Mouse (Mus musculus) thymus, adult 2 months (tissue): ENCODE measurements around the gene Ddah1.

Experiments used
- CTCF ChIP-seq: fragments of 200-500 bp; IDR thresholded peaks from 2 replicates; pipeline ENCODE4 v1.5.1; 2012; ENCODE audit warnings: mild to moderate bottlenecking, control low read depth, low read length, moderate library complexity, borderline replicate concordance; ENCODE audit not compliant: control insufficient read depth, poor library complexity, insufficient read depth; ENCODE audit errors: extremely low read depth
- POLR2A ChIP-seq: fragments of 200-500 bp; IDR thresholded peaks from 2 replicates; pipeline ENCODE4 v1.6.1; 2012; ENCODE audit warnings: mild to moderate bottlenecking, low read length, control low read depth, moderate library complexity; ENCODE audit not compliant: control insufficient read depth, poor library complexity, insufficient read depth; ENCODE audit errors: extremely low read depth

DNA sequence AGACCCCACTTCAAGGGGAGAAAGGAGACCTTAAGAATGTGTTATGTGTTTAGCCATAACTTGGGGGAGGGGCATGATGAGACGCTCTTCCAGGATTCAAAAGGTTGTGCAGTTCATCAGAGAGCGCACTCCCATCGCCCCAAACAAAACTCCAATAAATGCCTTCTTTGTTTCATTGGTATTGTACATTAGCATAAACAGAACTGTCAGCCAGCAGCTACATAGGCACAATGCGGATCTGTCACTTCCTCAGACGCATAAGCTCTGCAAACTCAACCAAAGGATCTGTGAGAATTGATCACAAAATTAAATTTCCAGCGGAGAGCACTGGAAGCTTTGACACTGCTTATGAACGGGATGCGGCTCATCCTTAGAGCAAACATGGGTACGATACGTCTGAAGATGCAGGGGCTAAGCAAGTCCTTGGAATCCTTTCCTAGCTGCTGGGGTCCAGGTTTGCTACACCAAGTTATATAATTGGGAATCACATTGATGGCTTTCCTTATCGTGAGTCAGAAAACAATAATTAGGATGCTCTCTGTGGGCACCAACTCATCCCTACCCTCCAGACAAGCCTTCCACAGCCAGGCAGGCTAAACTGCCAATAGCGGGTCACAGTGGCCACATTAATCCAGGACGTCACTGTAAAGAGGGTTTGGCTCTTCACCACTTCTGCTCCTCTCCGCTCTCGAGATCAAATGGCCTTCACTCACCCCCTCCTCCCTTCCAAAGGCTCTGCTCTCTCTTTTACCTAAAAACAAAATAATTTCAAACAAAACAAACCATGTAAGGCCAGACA is 123.8 kb downstream of the Ddah1 start:
- no peak for TF ChIP-seq CTCF
- TF ChIP-seq POLR2A: no peak
